Mouse (Mus musculus) midbrain, embryonic 12.5 days (tissue): ENCODE measurements around the gene Golga1. TPM values are rescaled to one million over a fixed set of nuclear protein-coding genes. Genes with fewer than 3 reads are reported as not detected.

Experiments
- ATAC-seq: fragments of 200-750 bp; cut with Nextera tagmentation; 2 replicates; pipeline ENCODE4 v1.8.0; 2017; ENCODE audit warnings: low read depth, moderate TSS enrichment, moderate library complexity; ENCODE audit not compliant: low FRiP score
- H3K27ac ChIP-seq: fragments of 300-500 bp; sonication (generic); replicated peaks from 2 replicates; pipeline ENCODE4 v1.5.1; 2016; ENCODE audit warnings: mild to moderate bottlenecking
- H3K27me3 ChIP-seq: fragments of 300-500 bp; sonication (generic); 2 replicates; pipeline ENCODE4 v1.6.1; 2016; ENCODE audit warnings: mild to moderate bottlenecking
- H3K36me3 ChIP-seq: fragments of 300-500 bp; sonication (generic); 2 replicates; pipeline ENCODE4 v1.6.1; 2016
- H3K4me1 ChIP-seq: fragments of 300-500 bp; sonication (generic); 2 replicates; pipeline ENCODE4 v1.6.1; 2016
- H3K4me2 ChIP-seq: fragments of 300-500 bp; sonication (generic); replicated peaks from 2 replicates; pipeline ENCODE4 v1.6.1; 2016; ENCODE audit warnings: mild to moderate bottlenecking, moderate library complexity
- H3K4me3 ChIP-seq: fragments of 300-500 bp; sonication (generic); 2 replicates; pipeline ENCODE4 v1.5.1; 2016; ENCODE audit warnings: mild to moderate bottlenecking
- H3K9ac ChIP-seq: fragments of 300-500 bp; sonication (generic); replicated peaks from 2 replicates; pipeline ENCODE4 v1.6.1; 2016; ENCODE audit warnings: mild to moderate bottlenecking, moderate library complexity
- H3K9me3 ChIP-seq: fragments of 300-500 bp; sonication (generic); 2 replicates; pipeline ENCODE4 v1.6.1; 2016; ENCODE audit warnings: mild to moderate bottlenecking
- WGBS: fragments of 180-500 bp; shearing (Covaris S2); methylation state at CpG from one replicate; pipeline ENCODE4 v1.1.7; 2016; 5-methylcytosine and 5-hydroxymethylcytosine counted together
- polyA plus RNA-seq: library from polyadenylated mRNA; unstranded; fragments of >200 nt; fragmentation: Nextera tagmentation; extraction: Ambion mirVana; gene quantifications from 2 replicates; pipeline ENCODE4 v1.2.1, GENCODE M21; 2016

The Golga1 gene
- polyA plus RNA-seq, 1 experiment from 2014 or later, result 38.6 TPM

- Histone ChIP-seq H3K27ac (peak within 1 kb of the TSS; percentile 88), H3K4me1 (peaks cover 48% of the 10 kb centered on the region), H3K4me3 (peak within 1 kb of the TSS; percentile 84), H3K27me3 (no peaks in the 10 kb centered on the region), H3K9me3 (no peaks in the 10 kb centered on the region), H3K4me2 (peak within 1 kb of the TSS; percentile 97), H3K36me3 (peaks cover 31% of the 10 kb centered on the region), H3K9ac (peak within 1 kb of the TSS; percentile 95)
- 13% methylated on average over 15 of the region's 15 CpGs for WGBS
- ATAC-seq, result no peak
These were observed 59.7 kb downstream of the Golga1 start, which contains the start of gene Rpl35 for GRCm38 (mm10) chr2:39005574-39006079. Gene Rpl35 (minus strand): TSS chr2:39005624.

GRCm38 (mm10) chr2:39004880-39005435, 60.4 kb downstream of the Golga1 start, which contains the start of gene Arpc5l:
Gene Arpc5l (plus strand): TSS chr2:39005348.
- Histone ChIP-seq H3K27ac (peak within 1 kb of the TSS; percentile 88), H3K36me3 (peaks cover 38% of the 10 kb centered on the region), H3K27me3 (no peaks in the 10 kb centered on the region), H3K4me2 (peak within 1 kb of the TSS; percentile 97), H3K9ac (peak within 1 kb of the TSS; percentile 95), H3K4me3 (peak within 1 kb of the TSS; percentile 84), H3K4me1 (peaks cover 48% of the 10 kb centered on the region), H3K9me3 (no peaks in the 10 kb centered on the region)
- peak; percentile 88 for ATAC-seq
- under 1% methylated on average over 58 of the region's 58 CpGs for whole genome bisulfite sequencing

DNA sequence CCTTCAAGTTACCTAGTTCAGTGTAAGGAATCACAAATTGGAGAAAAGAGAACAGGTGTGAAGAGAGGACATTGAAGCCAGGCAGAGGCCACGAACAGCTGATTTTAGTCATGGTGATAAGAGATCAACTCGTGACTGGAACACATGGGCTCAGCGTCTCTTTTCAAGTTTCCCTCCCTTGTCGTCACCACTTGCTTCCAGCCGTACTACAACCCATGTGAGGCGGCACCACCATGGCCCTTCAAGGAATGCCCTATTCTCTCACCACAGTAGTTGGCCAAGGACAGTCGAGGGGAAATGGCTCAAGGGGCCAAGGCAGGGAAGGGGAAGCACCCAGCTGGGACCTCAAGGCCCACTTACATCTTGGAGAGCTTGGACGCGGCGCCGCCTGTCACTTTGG, 61.0 kb downstream of the Golga1 start:
- H3K4me3 ChIP-seq, result peak overlapping the region; percentile 84
- no peaks in the 10 kb centered on the region for H3K9me3 ChIP-seq
- no peak for ATAC-seq
- H3K4me1 ChIP-seq, result peaks cover 43% of the 10 kb centered on the region
- peak overlapping the region; percentile 88; the same call in 1 of the 2 replicates for H3K27ac ChIP-seq
- peaks cover 44% of the 10 kb centered on the region for H3K36me3 ChIP-seq
- no peaks in the 10 kb centered on the region for H3K27me3 ChIP-seq
- peak overlapping the region; percentile 95 for H3K9ac ChIP-seq
- 1% methylated on average over 11 of the region's 11 CpGs for WGBS
- peak overlapping the region; percentile 97 for H3K4me2 ChIP-seq

- WGBS, result 71% methylated on average over 5 of the region's 5 CpGs
- peaks cover 47% of the 10 kb centered on the region for H3K36me3 ChIP-seq
- H3K27ac ChIP-seq, result no peak overlapping the region
- peak overlapping the region; percentile 97 for H3K4me2 ChIP-seq
- no peak for ATAC-seq
- no peaks in the 10 kb centered on the region for H3K27me3 ChIP-seq
- peak overlapping the region; percentile 95 for H3K9ac ChIP-seq
- H3K4me1 ChIP-seq, result peaks cover 35% of the 10 kb centered on the region
- H3K4me3 ChIP-seq, result peak overlapping the region; percentile 84
- H3K9me3 ChIP-seq, result no peaks in the 10 kb centered on the region
These were observed 61.8 kb downstream of the Golga1 start for GRCm38 (mm10) chr2:39003512-39003911.

GRCm38 (mm10) chr2:39003106-39003505, 62.2 kb downstream of the Golga1 start:
- H3K9me3 ChIP-seq, result no peaks in the 10 kb centered on the region
- no peak for ATAC-seq
- peaks cover 35% of the 10 kb centered on the region for H3K4me1 ChIP-seq
- H3K27ac ChIP-seq, result no peak overlapping the region
- 56% methylated on average over 8 of the region's 8 CpGs for WGBS
- peaks cover 47% of the 10 kb centered on the region for H3K36me3 ChIP-seq
- no peaks in the 10 kb centered on the region for H3K27me3 ChIP-seq
- H3K4me3 ChIP-seq, result peak overlapping the region; percentile 84
- H3K9ac ChIP-seq, result peak overlapping the region; percentile 95
- H3K4me2 ChIP-seq, result peak overlapping the region; percentile 97

DNA sequence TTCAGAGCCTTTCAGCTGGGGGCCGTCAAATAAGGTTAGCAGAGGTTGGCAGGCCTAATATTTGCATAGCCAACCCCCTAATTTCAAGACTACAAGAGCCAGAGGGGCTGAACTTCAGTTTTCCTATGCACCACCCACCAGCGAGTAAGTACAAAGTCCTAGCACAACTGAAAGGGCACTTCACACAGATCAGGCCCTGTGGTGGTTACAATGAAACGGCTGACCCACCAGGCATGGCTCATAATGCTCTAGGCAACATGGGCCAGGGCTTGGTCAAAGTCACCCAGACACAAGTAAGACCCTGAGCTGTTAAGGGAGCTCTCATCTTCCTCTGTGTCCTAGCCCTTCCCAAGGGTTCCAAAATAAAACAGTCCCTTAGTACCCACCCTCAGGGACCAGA, 63.5 kb downstream of the Golga1 start:
- Histone ChIP-seq H3K4me3 (no peak overlapping the region), H3K27ac (no peak overlapping the region), H3K9me3 (no peaks in the 10 kb centered on the region), H3K4me2 (no peak overlapping the region), H3K9ac (no peak overlapping the region), H3K4me1 (peaks cover 30% of the 10 kb centered on the region), H3K27me3 (peaks cover 8% of the 10 kb centered on the region), H3K36me3 (peaks cover 47% of the 10 kb centered on the region)
- 85% methylated on average over 3 of the region's 3 CpGs for WGBS
- no peak for ATAC-seq

DNA sequence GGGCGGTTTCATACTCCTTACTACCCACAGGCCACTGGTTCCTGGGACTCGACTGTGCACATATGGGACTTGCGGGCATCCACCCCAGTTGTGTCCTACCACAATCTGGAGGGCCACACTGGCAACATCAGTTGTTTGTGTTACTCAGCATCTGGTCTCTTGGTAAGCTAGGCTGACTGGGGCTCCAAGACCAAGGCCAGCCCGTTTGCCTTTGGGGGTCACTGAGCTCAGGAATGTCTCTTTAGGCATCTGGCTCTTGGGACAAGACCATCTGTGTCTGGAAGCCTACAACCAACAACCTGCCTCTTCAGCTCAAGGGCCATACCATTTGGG, 64.8 kb downstream of the Golga1 start:
- peaks cover 14% of the 10 kb centered on the region for H3K27me3 ChIP-seq
- no peak overlapping the region for H3K4me3 ChIP-seq
- H3K4me1 ChIP-seq, result peaks cover 20% of the 10 kb centered on the region
- no peak overlapping the region for H3K4me2 ChIP-seq
- no peak for ATAC-seq
- no peaks in the 10 kb centered on the region for H3K9me3 ChIP-seq
- peaks cover 47% of the 10 kb centered on the region for H3K36me3 ChIP-seq
- H3K27ac ChIP-seq, result no peak overlapping the region
- WGBS, result 87% methylated on average over 4 of the region's 4 CpGs
- H3K9ac ChIP-seq, result no peak overlapping the region

DNA sequence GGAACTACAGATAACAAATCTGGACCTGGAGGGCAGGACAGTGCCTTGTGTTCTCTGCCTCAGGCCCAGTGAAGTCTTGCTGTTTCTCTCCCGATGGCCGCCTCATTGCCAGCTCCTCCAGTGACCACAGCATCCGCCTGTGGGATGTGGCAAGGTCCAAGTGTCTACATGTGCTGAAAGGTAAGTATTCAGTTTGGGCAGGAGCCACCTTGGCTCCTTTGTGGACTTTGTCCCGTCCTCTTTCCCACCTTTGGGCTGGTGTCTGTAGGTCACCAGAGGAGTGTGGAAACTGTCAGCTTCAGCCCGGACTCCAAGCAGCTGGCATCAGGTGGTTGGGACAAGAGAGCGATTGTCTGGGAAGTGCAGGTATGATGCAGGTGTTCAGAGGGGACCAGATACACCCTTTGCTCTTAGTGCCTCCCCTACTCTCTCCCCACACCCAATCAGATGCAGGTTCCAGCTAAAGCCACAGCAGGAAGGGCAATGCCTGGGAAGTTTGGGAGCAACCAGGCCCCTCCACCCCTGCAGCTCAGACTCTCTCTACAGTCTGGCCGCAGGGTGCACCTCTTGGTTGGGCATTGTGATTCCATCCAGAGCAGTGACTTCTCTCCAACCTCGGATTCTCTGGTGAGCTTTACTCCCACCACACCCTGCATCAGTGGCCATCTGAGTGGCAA, 65.3 kb downstream of the Golga1 start:
- 68% methylated on average over 8 of the region's 8 CpGs for WGBS
- Histone ChIP-seq H3K4me1 (peaks cover 20% of the 10 kb centered on the region), H3K27ac (no peak overlapping the region), H3K9me3 (no peaks in the 10 kb centered on the region), H3K36me3 (peaks cover 47% of the 10 kb centered on the region), H3K9ac (no peak overlapping the region), H3K4me3 (no peak overlapping the region), H3K27me3 (peaks cover 14% of the 10 kb centered on the region), H3K4me2 (no peak overlapping the region)
- no peak for ATAC-seq

GRCm38 (mm10) chr2:38999381-38999780, 66.0 kb downstream of the Golga1 start:
- Histone ChIP-seq H3K27me3 (peaks cover 14% of the 10 kb centered on the region), H3K4me3 (no peak overlapping the region), H3K4me2 (no peak overlapping the region), H3K27ac (no peak overlapping the region), H3K36me3 (peaks cover 47% of the 10 kb centered on the region), H3K9ac (no peak overlapping the region), H3K9me3 (no peaks in the 10 kb centered on the region), H3K4me1 (peaks cover 20% of the 10 kb centered on the region)
- no peak for ATAC-seq
- WGBS, result 72% methylated on average over 4 of the region's 4 CpGs

GRCm38 (mm10) chr2:38997386-38998374, 67.7 kb downstream of the Golga1 start, which contains the start of gene Wdr38:
Gene Wdr38 (plus strand): TSS chr2:38997476.
- H3K4me1 ChIP-seq, result peaks cover 3% of the 10 kb centered on the region
- 15% methylated on average over 33 of the region's 33 CpGs for WGBS
- H3K4me3 ChIP-seq, result peak within 1 kb of the TSS; percentile 28
- H3K27me3 ChIP-seq, result peaks cover 14% of the 10 kb centered on the region
- no peak within 1 kb of the TSS for H3K27ac ChIP-seq
- no peaks in the 10 kb centered on the region for H3K9me3 ChIP-seq
- ATAC-seq, result peak; percentile 94
- H3K9ac ChIP-seq, result peak within 1 kb of the TSS; percentile 51; the same call in 1 of the 2 replicates
- H3K36me3 ChIP-seq, result peaks cover 36% of the 10 kb centered on the region
- H3K4me2 ChIP-seq, result peak within 1 kb of the TSS; percentile 47

DNA sequence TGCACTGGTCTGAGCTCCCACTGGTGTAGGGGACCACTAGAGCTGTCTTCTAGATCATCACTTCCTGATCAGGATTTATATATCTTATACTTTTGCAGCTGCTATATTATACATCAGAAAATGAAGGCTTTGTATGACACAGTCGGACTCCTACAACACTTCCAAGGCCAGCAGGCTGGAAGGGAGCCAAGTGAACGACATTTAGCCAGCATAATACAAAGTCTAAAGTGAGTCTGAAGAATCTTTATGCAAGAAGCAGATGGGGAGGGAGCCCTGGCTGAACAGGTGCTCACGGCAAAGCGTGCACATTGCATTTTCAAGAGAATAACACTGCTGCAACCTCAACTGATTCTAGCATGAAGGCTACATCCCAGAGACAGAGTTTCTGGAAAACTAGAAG, 72.9 kb downstream of the Golga1 start:
- no peaks in the 10 kb centered on the region for H3K4me1 ChIP-seq
- peaks cover 12% of the 10 kb centered on the region for H3K27me3 ChIP-seq
- WGBS, result 72% methylated on average over 4 of the region's 4 CpGs
- H3K4me3 ChIP-seq, result no peak overlapping the region
- H3K9me3 ChIP-seq, result no peaks in the 10 kb centered on the region
- ATAC-seq, result no peak
- H3K4me2 ChIP-seq, result no peak overlapping the region
- no peak overlapping the region for H3K9ac ChIP-seq
- H3K27ac ChIP-seq, result no peak overlapping the region
- H3K36me3 ChIP-seq, result no peaks in the 10 kb centered on the region
